Comparison of ENCODE assay signal across 8 mouse cellular contexts in the genomic region with DNA sequence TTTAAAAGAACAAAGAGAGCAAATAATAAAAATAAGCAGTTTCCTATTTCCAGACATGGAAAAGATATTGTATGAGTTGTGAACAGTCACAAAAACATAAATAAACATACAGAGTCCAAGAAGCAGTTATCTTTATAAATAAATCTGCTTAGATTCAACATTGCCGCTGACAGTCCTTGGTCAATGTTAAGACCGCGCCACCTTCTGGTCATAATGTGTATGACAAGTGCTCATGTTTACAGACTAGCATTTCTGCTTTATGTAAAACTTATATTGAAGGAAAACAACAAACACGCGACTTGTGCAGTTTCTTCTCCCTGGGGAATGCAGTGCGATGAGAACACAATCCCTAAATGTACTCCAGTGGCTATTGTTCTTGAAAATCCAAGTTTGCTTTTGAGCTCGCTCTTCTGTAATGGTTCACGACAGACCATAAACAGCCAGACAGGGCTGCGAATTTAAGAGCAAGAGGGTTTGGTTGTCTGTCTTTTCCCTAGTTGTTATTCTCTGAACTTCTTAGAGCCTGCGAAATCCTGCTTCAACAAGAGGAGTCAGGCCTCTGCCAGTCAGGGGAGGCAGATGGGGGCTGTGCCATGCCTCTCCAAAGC.
DNase-seq lines count a peak whose midpoint lies in the region; ATAC-seq and TF ChIP-seq lines count a peak whose summit lies in the region.

No protein-coding gene starts in this region.

- 28% methylated on average over 10 of the region's 10 CpGs for WGBS in heart, adult 2 months
- 37% methylated on average over 10 of the region's 10 CpGs for WGBS in embryonic facial prominence, embryonic 10.5 days
- WGBS in midbrain, embryonic 14.5 days: 34% methylated on average over 10 of the region's 10 CpGs

- H3K27me3 ChIP-seq in heart, adult 2 months (ENCODE audit: control insufficient read depth, insufficient read depth, low read length): no peaks in the 10 kb centered on the region
- H3K27me3 ChIP-seq in embryonic facial prominence, embryonic 10.5 days (replicated peaks; ENCODE audit: low read depth, poor library complexity, severe bottlenecking): no peaks in the 10 kb centered on the region
- no peaks in the 10 kb centered on the region for H3K27me3 ChIP-seq in midbrain, embryonic 14.5 days (ENCODE audit: control insufficient read depth, insufficient read depth, low read length)
- no peaks in the 10 kb centered on the region for H3K27me3 ChIP-seq in splenic B cell, adult 2 months (ENCODE audit: control insufficient read depth, insufficient read depth, low read length, poor library complexity, severe bottlenecking)

- DNase-seq in heart, adult 2 months: peak; percentile 14 to 40
- DNase-seq in heart, postnatal 25 days (ENCODE audit: low spot score): no peak
- DNase-seq in adrenal gland, postnatal 25 days: peak; percentile 69
- DNase-seq in embryonic facial prominence, embryonic 10.5 days (ENCODE audit: low spot score): peak; percentile 70
- peak; percentile 53 to 70 for DNase-seq in heart, postnatal 36 days
- DNase-seq in left cerebral cortex, postnatal 10 days (ENCODE audit: extremely low spot score in 1 of 2, low spot score in 2 of 2): peak; percentile 75
- DNase-seq in midbrain, embryonic 14.5 days: peak; percentile 96
- DNase-seq in splenic B cell, adult 2 months (ENCODE audit: low read depth, low spot score): peak; percentile 61

- no peak for TF ChIP-seq POLR2A in heart, adult 2 months (IDR thresholded peaks at IDR 0.05; ENCODE audit: insufficient read depth, low read depth, low read length)

- H3K36me3 ChIP-seq in heart, adult 2 months (ENCODE audit: control insufficient read depth, insufficient read depth, low read length): no peaks in the 10 kb centered on the region
- H3K36me3 ChIP-seq in embryonic facial prominence, embryonic 10.5 days (replicated peaks): no peaks in the 10 kb centered on the region
- no peaks in the 10 kb centered on the region for H3K36me3 ChIP-seq in midbrain, embryonic 14.5 days (ENCODE audit: control insufficient read depth, insufficient read depth, low read length)
- no peaks in the 10 kb centered on the region for H3K36me3 ChIP-seq in splenic B cell, adult 2 months (ENCODE audit: control insufficient read depth, insufficient read depth, low read length, poor library complexity, severe bottlenecking)

- TF ChIP-seq CTCF in heart, adult 2 months (IDR thresholded peaks at IDR 0.05): peak; percentile 86

- H3K9me3 ChIP-seq in embryonic facial prominence, embryonic 10.5 days: no peaks in the 10 kb centered on the region
- H3K9me3 ChIP-seq in midbrain, embryonic 14.5 days (ENCODE audit: control insufficient read depth, low read length): no peaks in the 10 kb centered on the region

- intact Hi-C loops in heart, adult 2 months (cut with DNase I): loop anchor here (2.0 to 10.0 kb wide), 5 partner anchors 147 to 1099 kb away; no protein-coding TSS in a partner anchor
- intact Hi-C loops in heart, postnatal 25 days (cut with DNase I): loop anchor here (2.0 to 10.0 kb wide), 5 partner anchors 147 to 1259 kb away; no protein-coding TSS in a partner anchor
- intact Hi-C loops in heart, postnatal 36 days (cut with DNase I): loop anchor here (2.0 to 10.0 kb wide), 5 partner anchors 147 to 1259 kb away; partner anchors contain the start of gene Pou4f1
- intact Hi-C loops in left cerebral cortex, postnatal 10 days (cut with DNase I): loop anchor here (2.0 to 10.0 kb wide), 3 partner anchors 292 to 1099 kb away; partner anchors contain the start of gene Rnf219

- no peak overlapping the region for H3K9ac ChIP-seq in heart, adult 2 months (ENCODE audit: low read depth, low read length)
- no peak overlapping the region for H3K9ac ChIP-seq in midbrain, embryonic 14.5 days (replicated peaks; ENCODE audit: low read length)

- H3K4me2 ChIP-seq in midbrain, embryonic 14.5 days (ENCODE audit: low read length): no peak overlapping the region

- H3K79me2 ChIP-seq in heart, adult 2 months (replicated peaks; ENCODE audit: control insufficient read depth, insufficient read depth, low read length): no peaks in the 10 kb centered on the region

- ATAC-seq in midbrain, embryonic 14.5 days (ENCODE audit: low FRiP score, low TSS enrichment): peak; percentile 58; the same call in 1 of the 2 replicates

- no peak overlapping the region for H3K27ac ChIP-seq in heart, adult 2 months
- no peak overlapping the region for H3K27ac ChIP-seq in embryonic facial prominence, embryonic 10.5 days (replicated peaks)
- H3K27ac ChIP-seq in midbrain, embryonic 14.5 days (replicated peaks; ENCODE audit: low read depth, low read length): no peak overlapping the region

- no peak for TF ChIP-seq EP300 in heart, adult 2 months (IDR thresholded peaks at IDR 0.05; ENCODE audit: insufficient read depth, low read depth, low read length)

- H3K4me3 ChIP-seq in heart, adult 2 months: no peak overlapping the region
- no peak overlapping the region for H3K4me3 ChIP-seq in embryonic facial prominence, embryonic 10.5 days
- no peak overlapping the region for H3K4me3 ChIP-seq in midbrain, embryonic 14.5 days (replicated peaks; ENCODE audit: low read depth, low read length)

- no peaks in the 10 kb centered on the region for H3K4me1 ChIP-seq in heart, adult 2 months (ENCODE audit: control insufficient read depth, insufficient read depth, low read length)
- no peaks in the 10 kb centered on the region for H3K4me1 ChIP-seq in embryonic facial prominence, embryonic 10.5 days
- no peaks in the 10 kb centered on the region for H3K4me1 ChIP-seq in midbrain, embryonic 14.5 days (ENCODE audit: control insufficient read depth, insufficient read depth, low read length)
